Mouse (Mus musculus) lung, adult 2 months (tissue): ENCODE data around the gene Col1a2. TPM values are rescaled to one million over a fixed set of nuclear protein-coding genes. Genes with fewer than 3 reads are reported as not detected.

Experiments
- DNase-seq: peaks from one replicate; pipeline ENCODE4 v3.0.0; 2022
- H3K4me1 ChIP-seq: fragments of 200-500 bp; 2 replicates; pipeline ENCODE4 v1.6.1; 2011; ENCODE audit warnings: low read length; ENCODE audit not compliant: control insufficient read depth, insufficient read depth
- H3K4me3 ChIP-seq: fragments of 200-500 bp; replicated peaks from 2 replicates; pipeline ENCODE3; 2011; ENCODE audit warnings: low read depth, mild to moderate bottlenecking, control low read depth, low read length; ENCODE audit errors: extremely low read depth
- CTCF ChIP-seq: fragments of 200-500 bp; IDR thresholded peaks from 2 replicates; pipeline ENCODE4 v1.5.1; 2011; ENCODE audit warnings: mild to moderate bottlenecking, low read length, control low read depth; ENCODE audit not compliant: insufficient read depth
- POLR2A ChIP-seq: fragments of 200-500 bp; IDR thresholded peaks from 2 replicates; pipeline ENCODE4 v1.6.1; 2011; ENCODE audit warnings: low read depth, mild to moderate bottlenecking, control low read depth, low read length, borderline replicate concordance; ENCODE audit errors: extremely low read depth
- WGBS: fragments of 180-500 bp; shearing (Covaris S2); methylation state at CpG from one replicate; pipeline ENCODE4 v1.1.7; 2018; 5-methylcytosine and 5-hydroxymethylcytosine counted together
- polyA plus RNA-seq: library from polyadenylated mRNA; depleted of rRNA; stranded (reverse); fragments of >200 nt; gene quantifications from 2 replicates; pipeline ENCODE4 v1.2.3, GENCODE M21; 2012

Col1a2 gene
- polyA plus RNA-seq, 1 experiment: 172 TPM

DNA sequence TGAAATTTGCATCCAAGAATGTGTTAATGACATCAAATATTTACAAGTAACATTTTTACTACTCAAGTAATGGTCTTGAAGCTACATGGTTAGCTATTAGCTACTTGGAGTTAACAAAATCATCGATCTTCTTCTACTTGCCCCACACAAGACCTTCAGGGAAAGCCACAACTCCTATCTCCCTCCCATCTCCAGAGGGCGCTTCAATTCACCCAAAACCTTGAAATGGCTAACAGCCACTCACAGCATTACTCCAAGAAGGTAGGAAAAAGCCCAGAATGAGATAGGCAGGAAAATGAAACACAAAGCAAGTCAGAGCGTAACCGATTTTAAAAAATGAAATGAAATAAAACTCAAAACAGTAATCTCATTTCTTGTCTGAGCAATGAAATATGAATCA lies 44.3 kb downstream of the Col1a2 start:
- no peak for DNase-seq
- WGBS: 57% methylated on average over 4 of the region's 4 CpGs
- Histone ChIP-seq H3K4me1 (no peaks in the 10 kb centered on the region), H3K4me3 (no peak overlapping the region)
- TF ChIP-seq POLR2A: no peak
- no peak for TF ChIP-seq CTCF

DNA sequence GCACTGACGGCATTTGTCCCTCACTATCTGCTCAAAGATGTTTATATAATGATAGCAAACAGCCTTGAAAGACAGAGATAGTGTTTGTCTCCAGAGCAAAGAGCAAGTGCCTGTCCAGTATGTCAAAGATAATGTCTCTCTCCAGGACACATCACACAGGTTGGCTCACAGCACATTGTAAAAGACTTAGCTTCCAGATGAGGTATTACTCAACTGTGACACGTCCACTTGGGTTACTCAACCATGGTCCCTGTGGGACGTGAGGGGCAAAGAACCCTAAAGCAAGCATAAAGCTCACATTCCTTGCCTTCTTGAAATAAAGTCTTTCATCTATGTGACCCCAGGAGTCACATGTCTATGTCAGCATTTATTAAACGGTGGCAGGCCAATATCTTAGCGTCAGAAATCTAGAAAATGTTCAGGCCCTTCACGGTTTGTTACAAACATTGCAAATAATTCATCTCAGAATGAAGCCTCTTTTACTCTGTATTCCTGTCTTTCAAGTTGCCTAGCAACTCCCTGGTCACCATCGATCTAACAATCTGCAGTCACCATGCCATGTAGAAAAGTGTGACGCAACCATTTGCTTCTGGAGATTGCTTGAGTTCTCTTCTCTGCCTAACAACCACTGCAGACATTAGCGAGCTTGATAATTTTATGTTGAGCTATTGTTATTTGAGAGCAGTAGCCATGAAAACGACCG lies 45.4 kb downstream of the Col1a2 start:
- WGBS: 55% methylated on average over 11 of the region's 11 CpGs
- TF ChIP-seq POLR2A (no peak), CTCF (no peak)

DNA sequence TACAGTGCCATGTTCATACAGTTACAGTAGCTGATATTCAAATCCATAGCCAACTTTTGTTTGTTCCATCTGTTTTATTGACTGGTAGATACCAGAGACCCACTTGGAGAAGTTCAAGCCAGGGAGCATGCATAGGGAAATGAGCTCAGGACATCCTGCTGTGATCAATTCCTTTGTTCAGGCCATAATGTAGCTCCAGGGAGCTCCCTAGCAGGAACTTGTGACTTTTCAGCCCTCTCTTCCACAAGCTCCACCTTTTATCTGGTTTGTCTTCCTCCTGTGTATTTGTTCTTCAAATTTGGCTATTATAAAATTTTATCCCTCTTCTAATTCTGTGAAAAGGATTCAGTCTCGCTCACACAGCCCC lies 45.9 kb downstream of the Col1a2 start:
- Histone ChIP-seq H3K4me1 (no peaks in the 10 kb centered on the region), H3K4me3 (no peak overlapping the region)
- 90% methylated on average over 1 of the region's 1 CpGs for WGBS
- no peak for DNase-seq
- TF ChIP-seq CTCF (no peak), POLR2A (no peak)

More for the DNA sequence above, 45.4 kb downstream of the Col1a2 start:
- Histone ChIP-seq H3K4me3 (no peak overlapping the region), H3K4me1 (no peaks in the 10 kb centered on the region)
- no peak for DNase-seq

DNA sequence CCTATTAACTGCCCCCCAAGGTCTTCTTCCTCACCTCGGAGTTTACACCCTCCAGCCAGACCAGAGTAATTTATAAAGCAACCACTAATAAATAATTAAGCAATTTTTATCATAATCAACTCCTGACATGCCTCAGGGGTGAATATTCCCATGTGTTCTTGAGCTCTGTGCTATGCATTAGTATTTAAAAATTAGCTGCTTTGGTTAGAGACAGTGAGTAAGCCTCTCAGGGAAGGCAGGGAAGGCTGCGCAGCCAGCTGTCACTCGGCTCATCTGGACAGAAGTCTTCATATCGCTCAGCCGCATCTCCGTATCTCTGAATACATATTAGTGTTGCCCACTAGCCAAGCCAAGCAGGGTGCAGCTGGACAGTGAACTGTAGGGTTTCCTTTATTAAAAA lies 50.8 kb downstream of the Col1a2 start:
- 74% methylated on average over 6 of the region's 6 CpGs for WGBS
- DNase-seq: no peak
- TF ChIP-seq POLR2A (no peak), CTCF (no peak)
- no peak overlapping the region for H3K4me3 ChIP-seq
- no peaks in the 10 kb centered on the region for H3K4me1 ChIP-seq

GRCm38 (mm10) chr6:4557086-4557485 lies 52.5 kb downstream of the Col1a2 start:
- Histone ChIP-seq H3K4me3 (no peak overlapping the region), H3K4me1 (no peaks in the 10 kb centered on the region)
- 73% methylated on average over 8 of the region's 8 CpGs for WGBS
- TF ChIP-seq CTCF (no peak), POLR2A (no peak)
- DNase-seq: no peak

DNA sequence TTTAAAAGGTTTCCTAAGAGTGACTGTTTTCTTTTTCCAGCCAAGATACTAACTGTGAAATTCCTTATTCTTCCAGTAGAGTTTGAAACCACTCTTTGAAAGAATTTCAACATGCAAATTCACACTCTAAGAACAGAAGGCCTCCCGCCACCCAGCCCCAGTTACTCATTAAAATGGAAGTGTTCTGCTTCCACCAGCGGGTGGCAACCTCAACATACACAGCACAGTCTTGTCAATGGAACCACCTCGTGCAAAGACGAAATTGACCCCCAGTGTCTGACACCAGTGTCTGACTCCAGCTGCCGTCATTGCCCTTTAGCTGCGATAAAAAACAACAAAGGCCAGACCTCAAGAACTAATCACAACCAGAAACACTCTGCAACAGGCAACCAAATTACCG lies 53.1 kb downstream of the Col1a2 start:
- WGBS: 18% methylated on average over 7 of the region's 7 CpGs
- peak; percentile 7 for DNase-seq
- no peak overlapping the region for H3K4me3 ChIP-seq
- H3K4me1 ChIP-seq: no peaks in the 10 kb centered on the region
- TF ChIP-seq CTCF (peak; percentile 58), POLR2A (no peak)

DNA sequence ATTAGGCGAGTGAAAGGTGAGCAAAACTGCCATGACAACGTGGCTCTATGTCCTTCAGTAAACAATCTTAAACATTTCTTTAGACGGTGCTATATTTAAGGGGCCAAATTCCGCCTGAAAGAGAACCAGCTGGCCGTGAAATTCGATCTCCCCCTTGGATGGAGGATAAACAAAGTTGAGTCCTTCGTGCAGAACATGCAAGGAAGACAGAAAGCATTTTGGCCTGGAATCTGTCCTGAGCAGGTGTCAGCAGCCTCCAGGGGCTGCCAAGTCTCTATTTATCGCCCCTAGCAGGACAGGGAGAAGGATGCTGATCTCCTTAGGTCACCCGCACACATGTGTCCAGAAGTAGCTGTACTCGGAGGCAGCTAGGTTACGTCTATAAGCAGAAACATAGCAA lies 56.5 kb downstream of the Col1a2 start:
- no peak for DNase-seq

GRCm38 (mm10) chr6:4561621-4562020 lies 57.0 kb downstream of the Col1a2 start:
- DNase-seq: no peak
- H3K4me1 ChIP-seq: no peaks in the 10 kb centered on the region
- no peak overlapping the region for H3K4me3 ChIP-seq
- TF ChIP-seq CTCF (no peak), POLR2A (no peak)

More for the DNA sequence above, 56.5 kb downstream of the Col1a2 start:
- Histone ChIP-seq H3K4me1 (no peaks in the 10 kb centered on the region), H3K4me3 (no peak overlapping the region)
- TF ChIP-seq POLR2A (no peak), CTCF (no peak)
- 38% methylated on average over 11 of the region's 11 CpGs for WGBS

DNA sequence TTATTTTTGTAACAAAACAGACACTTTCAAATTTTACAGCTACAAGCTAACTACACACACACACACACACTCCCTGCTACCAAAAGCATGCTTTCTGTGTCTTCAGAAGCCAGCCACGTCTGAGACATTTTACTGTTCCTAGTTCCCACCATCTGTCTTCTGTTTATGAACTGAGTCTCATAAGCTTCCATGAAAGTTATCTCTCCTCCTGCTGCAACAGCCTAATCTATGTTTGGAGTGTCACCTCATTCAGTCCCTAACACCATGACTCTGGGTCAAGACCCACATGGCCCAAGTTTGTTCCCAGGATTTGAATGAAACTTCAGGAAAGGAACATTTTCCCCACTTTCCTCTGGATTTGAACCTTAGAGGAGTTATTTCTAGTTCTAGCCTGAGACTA lies 57.8 kb downstream of the Col1a2 start:
- Histone ChIP-seq H3K4me3 (no peak overlapping the region), H3K4me1 (no peaks in the 10 kb centered on the region)
- TF ChIP-seq CTCF: no peak
- TF ChIP-seq POLR2A: no peak
- DNase-seq: no peak
- 65% methylated on average over 1 of the region's 1 CpGs for WGBS

- 78% methylated on average over 5 of the region's 5 CpGs for WGBS
- Histone ChIP-seq H3K4me3 (no peak overlapping the region), H3K4me1 (no peaks in the 10 kb centered on the region)
- TF ChIP-seq CTCF (no peak), POLR2A (no peak)
- DNase-seq: no peak
Measured at GRCm38 (mm10) chr6:4563477-4563876, 58.9 kb downstream of the Col1a2 start.
